Mouse (Mus musculus): ENCODE data around the gene Plxdc2. TPM values are rescaled to one million over a fixed set of nuclear protein-coding genes. Genes with fewer than 3 reads are reported as not detected.

Gene Plxdc2
- polyA plus RNA-seq, 1 experiment from 2014 or later = 66.6 TPM

GRCm38 (mm10) chr2:16386206-16386605 is 30.1 kb downstream of the Plxdc2 start:
- Histone ChIP-seq H3K36me3 (ENCODE audit: insufficient read depth) (no peaks in the 10 kb centered on the region), H3K27ac (ENCODE audit: low read depth) (no peak overlapping the region), H3K4me2 (no peak overlapping the region), H3K9ac (no peak overlapping the region), H3K9me3 (ENCODE audit: low read depth, low read length) (no peaks in the 10 kb centered on the region), H3K4me3 (ENCODE audit: low read depth, low read length) (no peak overlapping the region), H3K4me1 (ENCODE audit: insufficient read depth) (no peaks in the 10 kb centered on the region), H3K27me3 (ENCODE audit: insufficient read depth, low read length) (no peaks in the 10 kb centered on the region)
- WGBS = 63% methylated on average over 1 of the region's 1 CpGs
- DNase-seq (no peak), ATAC-seq (ENCODE audit: insufficient read depth) (no peak)
- TF ChIP-seq CTCF (IDR thresholded peaks at IDR 0.05; ENCODE audit: low read depth) = no peak

DNA sequence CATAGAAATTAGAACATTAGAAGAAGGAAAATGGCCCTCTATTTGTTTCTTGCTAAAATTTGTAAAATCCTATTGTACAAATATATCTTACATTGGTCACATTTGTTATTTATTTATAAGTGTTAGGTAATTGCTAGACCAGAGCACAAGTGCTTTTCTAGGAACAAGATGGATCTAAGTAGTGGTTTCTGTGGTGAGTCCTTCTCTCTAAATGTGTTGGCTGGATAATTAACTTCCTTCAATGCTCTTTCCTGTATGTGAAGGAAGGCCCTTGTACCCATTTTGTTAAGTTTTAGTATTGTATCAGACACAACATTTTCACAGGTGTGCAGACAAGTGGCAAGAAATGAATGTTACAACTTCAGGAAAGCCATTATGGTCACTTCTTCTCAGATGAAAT is 30.6 kb downstream of the Plxdc2 start:
- Histone ChIP-seq H3K9me3 (ENCODE audit: low read depth, low read length) (no peaks in the 10 kb centered on the region), H3K4me3 (ENCODE audit: low read depth, low read length) (no peak overlapping the region), H3K4me1 (ENCODE audit: insufficient read depth) (no peaks in the 10 kb centered on the region), H3K9ac (no peak overlapping the region), H3K27ac (ENCODE audit: low read depth) (no peak overlapping the region), H3K36me3 (ENCODE audit: insufficient read depth) (no peaks in the 10 kb centered on the region), H3K4me2 (no peak overlapping the region), H3K27me3 (ENCODE audit: insufficient read depth, low read length) (no peaks in the 10 kb centered on the region)
- TF ChIP-seq CTCF (IDR thresholded peaks at IDR 0.05; ENCODE audit: low read depth) = no peak
- DNase-seq (no peak), ATAC-seq (ENCODE audit: insufficient read depth) (no peak)

- no peak overlapping the region for H3K27ac ChIP-seq (ENCODE audit: low read depth)
- H3K4me3 ChIP-seq (ENCODE audit: low read depth, low read length) = no peak overlapping the region
- no peak overlapping the region for H3K4me2 ChIP-seq
- H3K9me3 ChIP-seq (ENCODE audit: low read depth, low read length) = no peaks in the 10 kb centered on the region
- no peaks in the 10 kb centered on the region for H3K4me1 ChIP-seq (ENCODE audit: insufficient read depth)
- no peak for DNase-seq
- no peak for TF ChIP-seq CTCF (IDR thresholded peaks at IDR 0.05; ENCODE audit: low read depth)
- H3K9ac ChIP-seq = no peak overlapping the region
- H3K36me3 ChIP-seq (ENCODE audit: insufficient read depth) = no peaks in the 10 kb centered on the region
- H3K27me3 ChIP-seq (ENCODE audit: insufficient read depth, low read length) = no peaks in the 10 kb centered on the region
- ATAC-seq (ENCODE audit: insufficient read depth) = no peak
These were observed 31.7 kb downstream of the Plxdc2 start for GRCm38 (mm10) chr2:16387787-16388186.

GRCm38 (mm10) chr2:16397501-16397900 is 41.4 kb downstream of the Plxdc2 start:
- H3K27me3 ChIP-seq (ENCODE audit: insufficient read depth, low read length) = no peaks in the 10 kb centered on the region
- H3K4me2 ChIP-seq = no peak overlapping the region
- H3K4me1 ChIP-seq (ENCODE audit: insufficient read depth) = no peaks in the 10 kb centered on the region
- H3K36me3 ChIP-seq (ENCODE audit: insufficient read depth) = no peaks in the 10 kb centered on the region
- no peak for ATAC-seq (ENCODE audit: insufficient read depth)
- 84% methylated on average over 3 of the region's 3 CpGs for WGBS
- TF ChIP-seq CTCF (IDR thresholded peaks at IDR 0.05; ENCODE audit: low read depth) = no peak
- no peak overlapping the region for H3K4me3 ChIP-seq (ENCODE audit: low read depth, low read length)
- no peak for DNase-seq
- H3K9ac ChIP-seq = no peak overlapping the region
- H3K27ac ChIP-seq (ENCODE audit: low read depth) = no peak overlapping the region
- H3K9me3 ChIP-seq (ENCODE audit: low read depth, low read length) = no peaks in the 10 kb centered on the region

GRCm38 (mm10) chr2:16398006-16398405 is 41.9 kb downstream of the Plxdc2 start:
- Histone ChIP-seq H3K9me3 (ENCODE audit: low read depth, low read length) (no peaks in the 10 kb centered on the region), H3K4me2 (no peak overlapping the region), H3K9ac (no peak overlapping the region), H3K36me3 (ENCODE audit: insufficient read depth) (no peaks in the 10 kb centered on the region), H3K4me3 (ENCODE audit: low read depth, low read length) (no peak overlapping the region), H3K4me1 (ENCODE audit: insufficient read depth) (no peaks in the 10 kb centered on the region), H3K27me3 (ENCODE audit: insufficient read depth, low read length) (no peaks in the 10 kb centered on the region), H3K27ac (ENCODE audit: low read depth) (no peak overlapping the region)
- ATAC-seq (ENCODE audit: insufficient read depth) = no peak
- TF ChIP-seq CTCF (IDR thresholded peaks at IDR 0.05; ENCODE audit: low read depth) = no peak
- no peak for DNase-seq
- WGBS = 86% methylated on average over 1 of the region's 1 CpGs

GRCm38 (mm10) chr2:16398896-16399295 is 42.8 kb downstream of the Plxdc2 start:
- no peaks in the 10 kb centered on the region for H3K36me3 ChIP-seq (ENCODE audit: insufficient read depth)
- ATAC-seq (ENCODE audit: insufficient read depth) (no peak), DNase-seq (no peak)
- H3K4me1 ChIP-seq (ENCODE audit: insufficient read depth) = no peaks in the 10 kb centered on the region
- no peak for TF ChIP-seq CTCF (IDR thresholded peaks at IDR 0.05; ENCODE audit: low read depth)
- H3K9ac ChIP-seq = no peak overlapping the region
- no peak overlapping the region for H3K4me3 ChIP-seq (ENCODE audit: low read depth, low read length)
- no peaks in the 10 kb centered on the region for H3K27me3 ChIP-seq (ENCODE audit: insufficient read depth, low read length)
- H3K4me2 ChIP-seq = no peak overlapping the region
- H3K9me3 ChIP-seq (ENCODE audit: low read depth, low read length) = no peaks in the 10 kb centered on the region
- 51% methylated on average over 10 of the region's 10 CpGs for WGBS
- H3K27ac ChIP-seq (ENCODE audit: low read depth) = no peak overlapping the region

DNA sequence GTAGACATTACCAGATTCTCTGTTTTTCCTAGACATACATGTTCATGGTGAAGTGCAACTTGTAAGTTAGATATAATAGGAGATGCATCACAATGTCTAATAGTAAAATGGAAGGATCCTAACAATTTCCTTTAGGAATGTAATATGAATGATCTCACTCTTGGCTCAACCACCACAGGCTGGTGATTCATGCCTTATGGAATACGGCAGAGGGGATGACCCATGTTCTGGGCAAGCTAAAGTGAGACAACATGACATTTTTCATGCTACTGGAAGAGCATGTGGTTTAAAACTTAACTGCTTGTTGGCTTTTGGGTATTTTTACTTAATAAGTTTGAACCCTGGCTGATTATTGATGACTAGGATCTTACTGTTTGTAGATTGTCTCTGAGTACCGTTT is 50.4 kb downstream of the Plxdc2 start:
- no peak overlapping the region for H3K4me2 ChIP-seq
- no peak overlapping the region for H3K9ac ChIP-seq
- no peak for ATAC-seq (ENCODE audit: insufficient read depth)
- no peaks in the 10 kb centered on the region for H3K27me3 ChIP-seq (ENCODE audit: insufficient read depth, low read length)
- no peak for DNase-seq
- H3K4me3 ChIP-seq (ENCODE audit: low read depth, low read length) = no peak overlapping the region
- TF ChIP-seq CTCF (IDR thresholded peaks at IDR 0.05; ENCODE audit: low read depth) = no peak
- no peaks in the 10 kb centered on the region for H3K36me3 ChIP-seq (ENCODE audit: insufficient read depth)
- H3K27ac ChIP-seq (ENCODE audit: low read depth) = no peak overlapping the region
- no peaks in the 10 kb centered on the region for H3K9me3 ChIP-seq (ENCODE audit: low read depth, low read length)
- H3K4me1 ChIP-seq (ENCODE audit: insufficient read depth) = no peaks in the 10 kb centered on the region
- WGBS = 52% methylated on average over 2 of the region's 2 CpGs

GRCm38 (mm10) chr2:16414340-16414976 is 58.4 kb downstream of the Plxdc2 start:
- no peak for TF ChIP-seq CTCF (IDR thresholded peaks at IDR 0.05; ENCODE audit: low read depth)
- ATAC-seq (ENCODE audit: insufficient read depth) = peak; percentile 62
- H3K4me3 ChIP-seq (ENCODE audit: low read depth, low read length) = no peak overlapping the region
- H3K36me3 ChIP-seq (ENCODE audit: insufficient read depth) = no peaks in the 10 kb centered on the region
- H3K9ac ChIP-seq = no peak overlapping the region
- WGBS = 16% methylated on average over 3 of the region's 3 CpGs
- no peak overlapping the region for H3K27ac ChIP-seq (ENCODE audit: low read depth)
- H3K4me2 ChIP-seq = no peak overlapping the region
- H3K4me1 ChIP-seq (ENCODE audit: insufficient read depth) = no peaks in the 10 kb centered on the region
- H3K27me3 ChIP-seq (ENCODE audit: insufficient read depth, low read length) = no peaks in the 10 kb centered on the region
- DNase-seq = peak; percentile 56
- no peaks in the 10 kb centered on the region for H3K9me3 ChIP-seq (ENCODE audit: low read depth, low read length)

All from lung, embryonic 14.5 days (tissue).